Mouse (Mus musculus): ENCODE measurements around the gene Slc15a5.

GRCm38 (mm10) chr6:138080778-138081549 is 1.2 kb upstream of the Slc15a5 start:
- TF ChIP-seq CTCF (IDR thresholded peaks at IDR 0.05; ENCODE audit: extremely low read depth, insufficient read length, insufficient replicate concordance, low read depth, low read length), result no peak
- no peak for TF ChIP-seq POLR2A (IDR thresholded peaks at IDR 0.05; ENCODE audit: low read depth, low read length)

Measured in small intestine, adult 2 months (tissue).